Mouse (Mus musculus): ENCODE data around the gene Tulp4. TPM values are rescaled to one million over a fixed set of nuclear protein-coding genes. Genes with fewer than 3 reads are reported as not detected.
A peak's percentile ranks its signal among the peaks of the same experiment; 100 is the strongest.
"Not testable (repeated sequence)": the region's sequence is repeated elsewhere in the genome, so short reads cannot be mapped to it uniquely, and the experiment has no call there.

Tulp4 gene
- total RNA-seq, 1 experiment = 59.5 TPM

GRCm38 (mm10) chr17:6215640-6216039 lies 109.4 kb downstream of the Tulp4 start:
- H3K4me1 ChIP-seq (ENCODE audit: control insufficient read depth in 2 of 2, insufficient read depth in 2 of 2, low read length in 2 of 2, poor library complexity in 1 of 2) = no peaks in the 10 kb centered on the region
- H3K27ac ChIP-seq (ENCODE audit: insufficient read depth, low read depth, low read length, poor library complexity, severe bottlenecking) = no peak overlapping the region
- TF ChIP-seq ZNF384 (IDR thresholded peaks at IDR 0.05; ENCODE audit: low read depth, low read length) = no peak
- TF ChIP-seq HCFC1 (IDR thresholded peaks at IDR 0.05; ENCODE audit: borderline replicate concordance, insufficient read depth, low read length) = no peak
- no peak for TF ChIP-seq CHD2 (IDR thresholded peaks at IDR 0.05; ENCODE audit: low read depth, low read length)
- TF ChIP-seq ZC3H11A (IDR thresholded peaks at IDR 0.05; ENCODE audit: borderline replicate concordance, low read depth, low read length) = no peak
- no peak for TF ChIP-seq MAFK (IDR thresholded peaks at IDR 0.05; ENCODE audit: insufficient read depth, low read depth, low read length)
- no peak overlapping the region for H3K9ac ChIP-seq (ENCODE audit: insufficient read depth, low read depth, low read length, poor library complexity, severe bottlenecking)
- no peak overlapping the region for H3K4me3 ChIP-seq (ENCODE audit: insufficient read depth in 1 of 2, low read depth in 1 of 2, low read length in 2 of 2, poor library complexity in 1 of 2, severe bottlenecking in 1 of 2)
- H3K36me3 ChIP-seq (ENCODE audit: control insufficient read depth, insufficient read depth, low read length, poor library complexity, severe bottlenecking) = peaks cover 9% of the 10 kb centered on the region; the same call in 1 of the 2 replicates
- no peaks in the 10 kb centered on the region for H3K9me3 ChIP-seq (ENCODE audit: control insufficient read depth, insufficient read depth, low read depth, low read length)
- DNase-seq (ENCODE audit: low read depth, low spot score) = no peak
- in situ Hi-C loops (cut with MboI; ENCODE audit: low sequenced_read_pairs in 2 of 2, unreplicated experiment in 2 of 2) = no loop called here

- no peak overlapping the region for H3K27ac ChIP-seq (ENCODE audit: insufficient read depth, low read depth, low read length, poor library complexity, severe bottlenecking)
- TF ChIP-seq ZC3H11A (IDR thresholded peaks at IDR 0.05; ENCODE audit: borderline replicate concordance, low read depth, low read length) (no peak), CHD2 (IDR thresholded peaks at IDR 0.05; ENCODE audit: low read depth, low read length) (no peak), MAFK (IDR thresholded peaks at IDR 0.05; ENCODE audit: insufficient read depth, low read depth, low read length) (no peak), ZNF384 (IDR thresholded peaks at IDR 0.05; ENCODE audit: low read depth, low read length) (no peak), HCFC1 (IDR thresholded peaks at IDR 0.05; ENCODE audit: borderline replicate concordance, insufficient read depth, low read length) (no peak)
- H3K4me1 ChIP-seq (ENCODE audit: control insufficient read depth in 2 of 2, insufficient read depth in 2 of 2, low read length in 2 of 2, poor library complexity in 1 of 2) = no peaks in the 10 kb centered on the region
- no peak overlapping the region for H3K4me3 ChIP-seq (ENCODE audit: insufficient read depth in 1 of 2, low read depth in 1 of 2, low read length in 2 of 2, poor library complexity in 1 of 2, severe bottlenecking in 1 of 2)
- no peak overlapping the region for H3K9ac ChIP-seq (ENCODE audit: insufficient read depth, low read depth, low read length, poor library complexity, severe bottlenecking)
- no peak for DNase-seq (ENCODE audit: low read depth, low spot score)
- peaks cover 9% of the 10 kb centered on the region; the same call in 1 of the 2 replicates for H3K36me3 ChIP-seq (ENCODE audit: control insufficient read depth, insufficient read depth, low read length, poor library complexity, severe bottlenecking)
- H3K9me3 ChIP-seq (ENCODE audit: control insufficient read depth, insufficient read depth, low read depth, low read length) = no peaks in the 10 kb centered on the region
- in situ Hi-C loops (cut with MboI; ENCODE audit: low sequenced_read_pairs in 2 of 2, unreplicated experiment in 2 of 2) = no loop called here
These were observed 110.3 kb downstream of the Tulp4 start for GRCm38 (mm10) chr17:6216514-6216913.

- in situ Hi-C loops (cut with MboI; ENCODE audit: low sequenced_read_pairs in 2 of 2, unreplicated experiment in 2 of 2); DNase-seq (ENCODE audit: low read depth, low spot score); H3K27ac ChIP-seq (ENCODE audit: insufficient read depth, low read depth, low read length, poor library complexity, severe bottlenecking); H3K36me3 ChIP-seq (ENCODE audit: control insufficient read depth, insufficient read depth, low read length, poor library complexity, severe bottlenecking); H3K9ac ChIP-seq (ENCODE audit: insufficient read depth, low read depth, low read length, poor library complexity, severe bottlenecking); H3K4me1 ChIP-seq (ENCODE audit: control insufficient read depth in 2 of 2, insufficient read depth in 2 of 2, low read length in 2 of 2, poor library complexity in 1 of 2); H3K9me3 ChIP-seq (ENCODE audit: control insufficient read depth, insufficient read depth, low read depth, low read length); H3K4me3 ChIP-seq (ENCODE audit: insufficient read depth in 1 of 2, low read depth in 1 of 2, low read length in 2 of 2, poor library complexity in 1 of 2, severe bottlenecking in 1 of 2): not testable (repeated sequence)
These were observed 126.4 kb downstream of the Tulp4 start for GRCm38 (mm10) chr17:6232633-6233032.

- H3K4me1 ChIP-seq (ENCODE audit: control insufficient read depth in 2 of 2, insufficient read depth in 2 of 2, low read length in 2 of 2, poor library complexity in 1 of 2); in situ Hi-C loops (cut with MboI; ENCODE audit: low sequenced_read_pairs in 2 of 2, unreplicated experiment in 2 of 2); DNase-seq (ENCODE audit: low read depth, low spot score); H3K9ac ChIP-seq (ENCODE audit: insufficient read depth, low read depth, low read length, poor library complexity, severe bottlenecking); H3K9me3 ChIP-seq (ENCODE audit: control insufficient read depth, insufficient read depth, low read depth, low read length); H3K4me3 ChIP-seq (ENCODE audit: insufficient read depth in 1 of 2, low read depth in 1 of 2, low read length in 2 of 2, poor library complexity in 1 of 2, severe bottlenecking in 1 of 2); H3K27ac ChIP-seq (ENCODE audit: insufficient read depth, low read depth, low read length, poor library complexity, severe bottlenecking); H3K36me3 ChIP-seq (ENCODE audit: control insufficient read depth, insufficient read depth, low read length, poor library complexity, severe bottlenecking): not testable (repeated sequence)
These were observed 145.1 kb downstream of the Tulp4 start for GRCm38 (mm10) chr17:6251298-6251697.

- H3K4me3 ChIP-seq (ENCODE audit: insufficient read depth in 1 of 2, low read depth in 1 of 2, low read length in 2 of 2, poor library complexity in 1 of 2, severe bottlenecking in 1 of 2) = peak within 1 kb of the TSS; percentile 54 to 65; a peak in 3 of 4 replicates
- DNase-seq (ENCODE audit: low read depth, low spot score); in situ Hi-C loops (cut with MboI; ENCODE audit: low sequenced_read_pairs in 2 of 2, unreplicated experiment in 2 of 2): not testable (repeated sequence)
These were observed 150.3 kb downstream of the Tulp4 start, which contains the start of gene Tmem181a for GRCm38 (mm10) chr17:6256400-6257069. Tmem181a (plus strand) TSS chr17:6256860.

GRCm38 (mm10) chr17:6257070-6257456 lies 150.8 kb downstream of the Tulp4 start:
- in situ Hi-C loops (cut with MboI; ENCODE audit: low sequenced_read_pairs in 2 of 2, unreplicated experiment in 2 of 2); H3K9me3 ChIP-seq (ENCODE audit: control insufficient read depth, insufficient read depth, low read depth, low read length); H3K27ac ChIP-seq (ENCODE audit: insufficient read depth, low read depth, low read length, poor library complexity, severe bottlenecking); H3K36me3 ChIP-seq (ENCODE audit: control insufficient read depth, insufficient read depth, low read length, poor library complexity, severe bottlenecking); DNase-seq (ENCODE audit: low read depth, low spot score); H3K4me1 ChIP-seq (ENCODE audit: control insufficient read depth in 2 of 2, insufficient read depth in 2 of 2, low read length in 2 of 2, poor library complexity in 1 of 2): not testable (repeated sequence)
- Histone ChIP-seq H3K4me3 (ENCODE audit: insufficient read depth in 1 of 2, low read depth in 1 of 2, low read length in 2 of 2, poor library complexity in 1 of 2, severe bottlenecking in 1 of 2) (peak overlapping the region; percentile 54 to 65; a peak in 3 of 4 replicates), H3K9ac (ENCODE audit: insufficient read depth, low read depth, low read length, poor library complexity, severe bottlenecking) (peak overlapping the region; percentile 31; the same call in 1 of the 2 replicates)

More at GRCm38 (mm10) chr17:6256400-6257069, 150.3 kb downstream of the Tulp4 start, which contains the start of gene Tmem181a:
- H3K9ac ChIP-seq (ENCODE audit: insufficient read depth, low read depth, low read length, poor library complexity, severe bottlenecking) = peak within 1 kb of the TSS; percentile 31; the same call in 1 of the 2 replicates
- not testable (repeated sequence) for H3K36me3 ChIP-seq (ENCODE audit: control insufficient read depth, insufficient read depth, low read length, poor library complexity, severe bottlenecking); H3K4me1 ChIP-seq (ENCODE audit: control insufficient read depth in 2 of 2, insufficient read depth in 2 of 2, low read length in 2 of 2, poor library complexity in 1 of 2); H3K9me3 ChIP-seq (ENCODE audit: control insufficient read depth, insufficient read depth, low read depth, low read length); H3K27ac ChIP-seq (ENCODE audit: insufficient read depth, low read depth, low read length, poor library complexity, severe bottlenecking)

- peak overlapping the region; percentile 65 to 66 for H3K4me3 ChIP-seq (ENCODE audit: insufficient read depth in 1 of 2, low read depth in 1 of 2, low read length in 2 of 2, poor library complexity in 1 of 2, severe bottlenecking in 1 of 2)
- H3K4me1 ChIP-seq (ENCODE audit: control insufficient read depth in 2 of 2, insufficient read depth in 2 of 2, low read length in 2 of 2, poor library complexity in 1 of 2); DNase-seq (ENCODE audit: low read depth, low spot score); H3K27ac ChIP-seq (ENCODE audit: insufficient read depth, low read depth, low read length, poor library complexity, severe bottlenecking); H3K36me3 ChIP-seq (ENCODE audit: control insufficient read depth, insufficient read depth, low read length, poor library complexity, severe bottlenecking); H3K9me3 ChIP-seq (ENCODE audit: control insufficient read depth, insufficient read depth, low read depth, low read length); in situ Hi-C loops (cut with MboI; ENCODE audit: low sequenced_read_pairs in 2 of 2, unreplicated experiment in 2 of 2): not testable (repeated sequence)
- H3K9ac ChIP-seq (ENCODE audit: insufficient read depth, low read depth, low read length, poor library complexity, severe bottlenecking) = peak overlapping the region; percentile 73
These were observed 163.9 kb downstream of the Tulp4 start for GRCm38 (mm10) chr17:6269876-6270831.

All from ES-E14 (cell line).